Mouse (Mus musculus) MEL-GATA-1-ER (cell line): ENCODE measurements around the gene Tmbim4.

Source experiments
- DNase-seq: peaks from one replicate; pipeline ENCODE4 v3.0.0-alpha.2; 2012; ENCODE audit warnings: low read depth; ENCODE audit errors: extremely low read depth

Gene Tmbim4

GRCm38 (mm10) chr10:120245681-120246080, 44.3 kb downstream of the Tmbim4 start:
- no peak for DNase-seq

- peak; percentile 87 for DNase-seq
Observed at GRCm38 (mm10) chr10:120246994-120247750, 45.8 kb downstream of the Tmbim4 start.

GRCm38 (mm10) chr10:120250911-120251683, 49.7 kb downstream of the Tmbim4 start:
- DNase-seq = no peak

GRCm38 (mm10) chr10:120251791-120252190, 50.4 kb downstream of the Tmbim4 start:
- DNase-seq = no peak

- DNase-seq = no peak
Observed at GRCm38 (mm10) chr10:120252800-120253199, 51.4 kb downstream of the Tmbim4 start.

- DNase-seq = peak; percentile 58
Observed at GRCm38 (mm10) chr10:120257231-120257630, 55.8 kb downstream of the Tmbim4 start.

- DNase-seq = no peak
Observed at GRCm38 (mm10) chr10:120267790-120268189, 66.4 kb downstream of the Tmbim4 start.

- DNase-seq = no peak
Observed at GRCm38 (mm10) chr10:120269946-120270345, 68.6 kb downstream of the Tmbim4 start.

GRCm38 (mm10) chr10:120270777-120271176, 69.4 kb downstream of the Tmbim4 start:
- peak; percentile 66 for DNase-seq

- no peak for DNase-seq
Observed at GRCm38 (mm10) chr10:120271318-120271717, 69.9 kb downstream of the Tmbim4 start.

GRCm38 (mm10) chr10:120271879-120272269, 70.5 kb downstream of the Tmbim4 start:
- DNase-seq = no peak

- DNase-seq = no peak
Observed at GRCm38 (mm10) chr10:120272270-120272883, 71.0 kb downstream of the Tmbim4 start.

GRCm38 (mm10) chr10:120273335-120273734, 71.9 kb downstream of the Tmbim4 start:
- DNase-seq = no peak
